Mouse (Mus musculus) heart, adult 11 months (tissue): ENCODE measurements at regions not wholly inside any gene's neighbourhood (a gene's known extent, or its start where the extent isn't known, plus 50 kb on each side); places are given as distances from the start of the nearest gene placed in this dataset.
A peak's percentile ranks its signal among the peaks of the same experiment; 100 is the strongest.

ENCODE experiments used
- DNase-seq: peaks from one replicate; pipeline ENCODE4 v3.0.0; 2022

DNA sequence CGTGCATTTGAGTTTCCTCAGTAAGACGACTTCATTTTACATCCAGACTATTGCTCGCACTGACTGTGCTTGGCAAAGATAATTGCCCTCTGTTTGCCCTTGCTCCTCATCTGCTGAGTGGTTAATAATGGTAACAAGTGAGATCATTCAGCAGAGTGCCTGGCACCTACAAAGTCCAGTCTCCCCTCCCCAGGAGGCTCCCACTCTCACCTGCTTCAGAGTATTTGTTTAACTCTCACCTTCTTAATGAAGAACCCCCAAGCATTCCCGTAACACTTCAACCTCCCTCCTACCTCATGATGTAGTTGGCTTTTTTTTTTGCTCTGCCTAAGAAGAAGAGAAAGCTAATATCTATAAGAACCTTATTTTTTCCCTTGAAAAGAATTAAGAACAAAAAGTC is 288.6 kb upstream of the Sel1l start:
- DNase-seq, result no peak

DNA sequence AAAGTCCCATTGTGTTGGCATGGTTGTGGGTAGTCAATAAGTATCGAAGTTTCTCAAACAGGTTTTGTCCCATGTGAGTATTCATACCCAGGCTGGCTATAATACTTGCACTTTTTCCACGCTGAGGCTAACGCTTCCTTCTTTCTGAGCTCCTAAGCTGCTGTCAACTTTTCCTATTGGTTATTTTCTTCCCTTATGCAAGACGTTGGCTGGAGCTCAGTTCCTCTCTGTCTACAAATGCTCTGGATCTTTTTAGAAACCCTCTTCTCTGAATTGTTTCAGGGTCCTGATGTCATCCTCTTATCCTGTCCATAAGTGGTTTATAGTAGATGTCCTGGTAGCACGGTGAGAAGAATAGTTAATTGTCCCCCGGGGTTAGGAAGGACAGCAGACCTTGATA is 278.7 kb upstream of the Sel1l start:
- no peak for DNase-seq

DNA sequence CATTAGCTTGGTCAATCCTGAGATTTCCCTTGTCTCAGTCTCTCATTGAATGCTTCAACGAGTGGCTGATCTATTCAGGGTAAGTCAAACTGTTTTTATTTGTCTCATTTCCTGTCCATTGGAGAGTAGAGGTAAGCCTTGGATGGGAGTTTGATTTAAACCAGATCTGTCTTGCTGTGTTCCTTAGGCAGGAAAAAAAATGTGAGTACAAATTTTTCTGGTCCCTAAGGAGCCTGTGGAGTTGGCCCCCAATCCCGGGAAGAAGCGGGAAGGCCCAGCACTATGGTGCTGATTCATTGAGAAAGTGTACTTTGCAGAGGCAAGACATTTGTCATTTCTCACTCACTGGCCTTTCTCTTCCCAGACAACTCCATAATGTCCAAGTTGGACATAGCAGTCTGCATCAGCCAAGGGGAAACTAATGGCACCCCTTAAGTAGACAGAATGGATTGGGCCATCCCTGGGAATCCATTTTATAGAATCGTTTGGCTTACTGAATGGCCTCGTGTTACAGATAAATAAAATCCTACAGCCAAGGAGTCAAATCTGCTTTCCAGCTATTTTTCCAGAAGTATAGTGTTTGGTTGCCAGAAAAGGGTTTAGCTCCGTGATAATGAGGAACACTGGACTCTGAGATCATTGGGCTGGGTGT is 271.3 kb upstream of the Sel1l start:
- no peak for DNase-seq

DNA sequence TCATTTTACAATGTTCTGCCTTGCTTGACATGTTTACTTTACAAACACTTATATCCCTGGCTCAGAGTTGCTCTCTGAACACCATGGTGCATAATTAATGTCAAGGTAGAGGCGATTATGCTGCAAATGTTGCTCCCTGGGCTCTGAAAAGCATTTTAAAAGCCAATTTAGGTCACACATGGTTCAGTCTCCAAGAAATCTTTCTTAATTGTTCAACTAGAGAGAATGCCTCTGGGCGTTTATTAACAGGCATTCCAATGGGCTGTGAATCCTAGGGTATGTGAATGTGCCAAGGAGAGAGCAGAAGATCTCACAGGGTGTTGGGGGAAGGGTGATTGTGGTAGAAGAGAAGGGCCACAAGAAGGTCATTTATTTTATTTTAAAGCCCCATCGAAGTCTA is 260.7 kb upstream of the Sel1l start:
- no peak for DNase-seq

DNA sequence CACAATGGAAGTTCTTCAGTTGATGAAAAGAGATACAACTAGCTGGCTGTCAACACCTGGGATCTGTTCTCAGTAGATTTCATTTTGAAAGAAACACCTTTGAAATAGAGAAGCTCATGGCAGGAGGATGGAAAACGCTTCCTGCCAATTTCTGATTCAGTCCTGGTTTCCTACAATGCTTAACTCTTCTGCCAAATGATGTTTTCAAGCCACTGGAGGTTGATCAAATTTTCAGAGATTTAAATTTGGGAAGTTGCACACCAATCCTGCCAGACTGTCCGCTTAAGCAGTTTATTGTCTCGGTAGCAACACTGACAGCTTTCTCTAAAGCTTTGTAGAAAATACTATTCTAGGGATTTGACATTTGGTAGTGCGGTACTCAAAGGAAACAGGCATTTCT is 251.1 kb upstream of the Sel1l start:
- no peak for DNase-seq

DNA sequence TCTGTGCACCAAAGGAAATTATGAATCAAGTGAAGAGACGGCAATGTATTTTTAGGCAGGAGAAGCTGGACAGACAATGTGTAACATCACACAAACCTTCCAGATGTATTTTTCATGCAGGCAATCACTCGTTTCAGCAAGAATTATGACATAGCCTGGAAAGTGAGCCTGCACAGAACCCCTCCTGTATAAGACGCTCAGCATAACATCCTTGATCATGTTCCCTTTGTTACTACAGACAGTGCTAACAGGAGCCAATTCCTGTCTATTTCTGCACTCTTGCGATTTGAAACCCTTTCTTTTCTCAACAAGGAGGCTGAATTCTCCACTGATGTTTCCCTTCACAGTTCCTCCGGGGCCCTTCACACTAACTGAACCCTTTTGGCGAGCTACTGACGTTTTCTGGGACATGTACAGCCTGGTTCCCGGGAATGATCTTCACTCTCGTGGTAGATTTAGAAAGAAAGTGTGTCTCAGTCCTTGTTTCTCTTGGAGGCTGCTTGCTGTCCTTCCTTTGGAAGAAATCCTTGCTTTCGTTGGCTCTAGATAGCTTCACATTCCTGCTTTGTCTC is 243.9 kb upstream of the Sel1l start:
- DNase-seq, result no peak

DNA sequence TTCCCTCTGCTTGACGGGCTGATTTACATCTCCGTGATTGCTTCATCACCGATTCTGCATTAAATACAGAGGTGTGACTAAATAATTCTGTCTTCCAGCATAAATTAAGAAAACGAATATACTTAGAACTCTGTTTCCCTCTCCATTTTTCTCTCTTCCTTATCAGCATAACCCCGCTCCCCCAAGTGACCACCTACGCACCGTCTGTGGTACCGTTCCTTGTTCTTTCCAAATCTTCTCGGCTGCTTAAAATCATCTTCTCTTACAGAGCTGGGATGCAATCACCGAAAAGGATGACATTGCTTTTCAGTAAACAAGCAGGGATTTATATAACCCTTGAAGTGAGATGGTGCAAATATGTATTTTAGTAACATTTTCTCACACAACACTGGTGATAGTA is 224.3 kb upstream of the Sel1l start:
- DNase-seq, result peak; percentile 21

DNA sequence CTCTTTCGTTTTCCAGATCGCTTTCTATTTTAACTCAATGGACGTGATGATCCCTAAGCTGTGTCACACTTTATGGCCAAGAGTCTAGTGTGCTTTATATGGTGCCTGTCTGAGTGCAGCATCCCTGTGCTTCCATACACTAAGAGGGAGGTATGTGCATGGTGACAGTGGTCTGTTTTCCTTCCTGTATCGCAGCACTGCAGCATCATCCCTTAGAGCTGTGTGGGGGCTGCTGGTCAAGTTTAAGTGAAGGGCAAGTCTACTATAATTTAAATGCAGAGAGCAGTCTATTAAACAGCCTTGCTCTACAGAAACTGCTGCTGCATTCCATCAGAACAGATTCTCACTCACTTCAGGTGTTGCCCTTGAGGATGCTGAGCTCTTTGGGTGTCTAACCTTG is 213.8 kb upstream of the Sel1l start:
- DNase-seq, result no peak

DNA sequence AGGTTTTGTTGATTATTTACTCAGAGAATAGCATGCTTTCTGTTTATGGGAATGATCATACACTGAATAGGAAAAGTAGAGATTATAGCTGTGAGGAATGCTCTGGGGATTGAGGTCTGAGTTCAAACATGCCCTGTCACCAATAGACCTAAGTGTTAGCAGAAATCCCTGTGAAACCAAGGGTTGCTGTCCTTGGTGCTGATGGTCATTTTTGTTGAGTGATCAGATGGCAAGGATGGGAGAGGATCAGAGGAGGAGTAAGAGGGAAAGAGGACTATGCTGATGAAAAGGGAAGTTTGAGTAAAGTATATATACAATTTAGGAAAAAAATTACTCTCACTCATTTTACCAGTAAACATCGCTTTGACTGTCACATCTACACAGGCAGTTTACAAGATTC is 191.5 kb upstream of the Sel1l start:
- no peak for DNase-seq

DNA sequence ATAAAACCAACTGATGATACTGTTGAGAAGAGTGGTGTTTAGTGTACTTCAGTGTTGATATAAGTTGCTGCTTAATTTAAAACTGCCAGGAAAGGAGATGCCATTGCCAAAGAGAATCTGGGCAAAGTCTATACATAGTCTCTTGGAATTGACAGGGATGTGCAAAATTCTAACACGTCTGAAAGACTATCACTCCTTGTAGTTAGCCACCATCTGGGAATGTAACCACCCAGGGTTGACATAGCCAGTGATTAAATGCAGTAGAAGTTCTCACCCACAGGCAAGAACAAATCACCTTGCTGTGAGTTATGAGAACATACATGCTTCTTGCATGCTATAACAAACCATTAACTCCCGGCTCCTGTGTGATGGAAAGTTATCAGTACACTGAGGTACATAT is 180.2 kb upstream of the Sel1l start:
- no peak for DNase-seq

DNA sequence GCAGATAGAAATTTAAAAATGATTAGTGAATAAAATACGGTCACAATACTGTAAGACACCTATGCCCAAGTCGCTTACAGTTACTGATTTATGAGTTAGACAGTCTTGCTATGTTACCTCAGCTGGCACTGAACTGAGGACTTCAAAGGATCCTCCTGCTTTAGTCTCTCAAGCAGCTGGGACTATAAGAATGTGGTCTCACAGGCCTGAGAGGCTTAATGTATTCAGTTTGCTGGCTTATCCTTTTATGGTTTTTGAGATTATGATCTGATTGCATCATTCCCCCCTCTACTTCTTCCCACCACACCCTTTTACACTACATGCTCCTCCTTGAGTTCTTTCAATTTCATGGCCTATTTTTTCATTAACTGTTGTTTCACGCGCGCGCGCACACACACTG is 179.4 kb upstream of the Sel1l start:
- DNase-seq, result no peak

DNA sequence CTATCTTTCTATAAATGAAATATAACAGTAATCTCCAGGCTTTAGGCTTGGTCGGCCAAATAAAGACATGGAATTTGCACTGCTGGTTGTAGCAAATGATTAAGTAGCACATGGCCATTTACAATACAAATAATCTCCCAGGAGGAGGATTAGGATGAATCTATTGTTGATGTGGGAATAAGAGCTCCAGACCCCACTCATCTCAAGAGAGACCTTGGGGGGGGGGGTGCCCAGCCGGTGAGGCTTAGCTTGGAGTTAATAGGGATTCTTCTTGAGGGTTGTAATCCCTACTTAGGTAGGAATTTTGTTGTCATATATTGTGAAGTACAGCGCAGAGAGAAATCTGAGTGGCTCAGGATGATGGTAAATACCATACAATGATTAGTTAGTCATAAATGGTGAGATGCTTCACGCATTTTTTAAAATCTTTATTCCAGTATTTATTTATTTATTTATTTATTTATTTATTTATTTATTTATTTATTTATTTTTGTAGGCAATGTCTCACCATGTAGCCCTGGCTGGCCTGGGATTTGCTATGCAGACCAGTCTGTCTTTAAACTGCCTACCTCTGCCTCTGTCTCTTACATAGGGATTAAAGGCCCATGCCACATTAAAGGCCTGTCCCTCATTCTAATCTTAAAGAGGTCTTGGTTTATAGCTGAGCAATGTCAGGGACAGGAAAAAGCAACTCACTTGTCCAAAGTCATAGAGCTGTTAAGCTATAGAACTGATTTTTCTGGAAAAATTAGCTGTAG is 175.7 kb upstream of the Sel1l start:
- DNase-seq, result no peak

DNA sequence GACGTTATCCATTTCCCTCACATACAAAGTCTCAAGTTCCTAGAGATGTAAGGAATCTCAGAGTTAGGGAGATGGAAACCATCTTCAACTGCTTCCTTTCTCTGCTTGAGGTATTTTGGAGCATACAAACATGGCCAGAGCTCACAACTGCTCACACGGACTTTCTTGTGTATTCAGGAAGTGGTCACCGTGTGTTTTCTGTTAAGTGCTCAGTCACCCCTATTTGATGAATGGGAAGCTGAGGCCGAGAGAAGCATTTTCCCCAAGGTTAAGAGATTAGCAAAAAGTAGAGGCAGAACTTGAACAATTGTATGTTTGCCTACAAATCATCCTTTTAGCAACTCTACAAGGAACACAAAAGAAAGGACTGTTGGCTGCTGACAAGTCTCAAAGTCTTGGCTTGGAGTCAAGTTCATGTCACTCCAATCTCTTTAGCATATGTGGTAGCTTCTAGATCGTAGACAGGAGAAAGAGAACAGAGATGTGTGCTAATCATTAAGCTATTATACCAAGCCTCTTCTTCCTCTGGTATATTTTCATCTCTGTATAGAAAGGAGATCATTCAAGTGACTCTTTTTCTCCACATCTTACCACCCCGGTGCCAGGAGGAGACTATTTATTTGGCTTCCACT is 170.8 kb upstream of the Sel1l start:
- no peak for DNase-seq

DNA sequence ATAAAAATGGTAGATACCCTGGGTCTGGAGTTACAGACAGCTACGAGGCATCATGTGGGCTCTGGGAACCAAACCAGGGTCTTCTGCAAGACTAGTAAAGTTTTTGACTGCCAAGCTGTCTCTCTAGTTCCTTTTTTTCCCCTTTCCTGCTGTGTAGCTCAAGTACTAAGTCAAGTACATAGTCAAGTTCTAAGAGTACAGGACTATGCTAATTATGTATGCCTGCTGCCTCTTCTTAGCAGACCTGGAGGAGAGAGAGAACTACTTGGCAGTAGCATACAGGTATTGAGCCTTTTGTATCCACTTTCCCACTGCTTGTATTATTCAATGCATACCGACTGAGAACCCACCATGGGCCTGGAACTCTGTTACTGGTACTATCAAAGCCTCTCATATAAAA is 166.4 kb upstream of the Sel1l start:
- no peak for DNase-seq

DNA sequence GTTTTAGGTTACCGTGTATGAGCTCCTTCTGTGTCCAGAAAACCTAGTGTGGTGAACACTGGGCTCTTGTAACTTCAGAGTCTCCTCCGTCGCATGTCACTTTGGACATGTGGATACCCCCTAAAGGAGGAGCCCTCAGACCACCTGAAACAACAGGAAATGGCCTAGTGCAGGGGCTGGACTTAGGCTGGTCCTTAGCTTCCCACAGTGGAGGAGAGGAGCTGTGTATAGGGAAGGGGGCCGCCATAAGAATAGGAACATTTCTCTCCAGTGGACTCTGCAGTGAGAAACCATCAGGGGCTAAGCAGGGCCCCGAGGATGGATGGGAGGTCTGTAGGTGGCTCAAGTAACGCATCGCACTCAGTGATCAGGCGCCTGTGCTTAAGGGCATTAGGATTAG is 165.0 kb upstream of the Sel1l start:
- DNase-seq, result peak; percentile 7

DNA sequence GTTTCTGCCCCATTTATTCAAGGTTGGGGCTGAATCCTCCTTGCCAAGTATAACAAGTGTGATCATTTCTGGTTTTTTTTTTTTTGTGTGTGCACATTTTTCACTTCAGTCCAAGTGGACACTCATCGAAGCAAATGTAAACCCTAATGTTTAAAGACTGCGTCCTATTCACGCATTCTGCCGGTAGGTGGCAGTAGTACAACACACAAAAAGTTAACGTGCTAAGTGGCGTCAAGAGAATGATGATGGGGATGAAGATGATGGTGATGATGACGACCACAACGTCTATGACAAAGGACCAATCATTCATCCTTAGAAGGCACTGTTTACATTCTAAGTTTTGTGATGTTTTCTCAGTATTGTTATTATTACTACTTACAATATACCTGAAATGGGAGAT is 164.3 kb upstream of the Sel1l start:
- no peak for DNase-seq

DNA sequence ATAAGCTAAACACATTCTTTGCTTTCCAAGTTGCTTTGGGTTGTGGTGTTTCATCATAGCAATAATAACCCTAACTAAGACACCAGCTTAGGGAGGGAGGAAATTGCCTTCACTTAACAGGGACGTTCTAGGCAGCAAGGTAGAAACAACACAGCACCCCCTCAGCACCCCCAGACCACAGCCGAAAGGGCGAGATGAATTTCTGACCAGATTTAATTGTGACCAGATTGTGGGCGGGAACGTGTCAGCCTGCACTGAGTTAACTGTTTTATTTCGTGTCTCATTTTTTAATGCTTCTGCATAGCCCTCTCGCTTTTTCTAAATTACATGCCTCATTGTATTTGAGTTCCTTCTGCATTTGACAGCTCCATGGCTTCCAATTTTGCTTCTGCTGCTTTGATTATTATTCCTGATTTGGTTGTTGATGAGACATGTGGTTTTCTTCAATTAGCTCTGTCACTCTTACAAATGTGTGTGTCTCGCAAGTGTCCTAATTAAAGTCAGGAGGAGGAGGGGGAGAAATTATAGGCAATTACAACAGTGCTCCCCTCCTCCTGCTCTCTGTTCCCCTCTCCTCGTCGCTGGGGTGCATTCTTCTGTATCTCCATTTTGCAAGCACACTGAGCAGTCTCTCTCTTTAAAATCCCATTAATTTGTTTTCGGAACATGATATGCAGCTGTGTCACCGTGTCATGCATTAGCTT is 155.6 kb upstream of the Sel1l start:
- DNase-seq, result no peak

DNA sequence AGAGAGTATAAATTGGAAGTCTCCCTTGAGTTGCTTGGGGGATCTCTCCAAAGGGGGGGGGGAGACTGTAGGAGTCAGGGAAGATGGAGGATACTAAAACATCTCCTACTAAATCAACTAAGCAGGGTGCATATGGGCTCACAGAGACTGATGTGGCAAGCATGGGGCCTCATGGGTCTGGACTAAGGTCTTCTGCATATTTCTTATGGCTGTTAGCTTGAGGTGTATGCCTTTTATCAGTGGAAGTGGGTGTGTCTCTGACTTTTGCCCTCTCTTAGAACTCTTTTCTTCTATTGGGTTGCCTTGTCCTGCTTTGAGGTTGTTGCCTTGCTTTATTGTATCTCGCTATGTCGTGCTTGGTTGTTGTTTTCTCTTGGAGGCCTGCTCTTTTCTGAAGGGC is 150.1 kb upstream of the Sel1l start:
- DNase-seq, result no peak

DNA sequence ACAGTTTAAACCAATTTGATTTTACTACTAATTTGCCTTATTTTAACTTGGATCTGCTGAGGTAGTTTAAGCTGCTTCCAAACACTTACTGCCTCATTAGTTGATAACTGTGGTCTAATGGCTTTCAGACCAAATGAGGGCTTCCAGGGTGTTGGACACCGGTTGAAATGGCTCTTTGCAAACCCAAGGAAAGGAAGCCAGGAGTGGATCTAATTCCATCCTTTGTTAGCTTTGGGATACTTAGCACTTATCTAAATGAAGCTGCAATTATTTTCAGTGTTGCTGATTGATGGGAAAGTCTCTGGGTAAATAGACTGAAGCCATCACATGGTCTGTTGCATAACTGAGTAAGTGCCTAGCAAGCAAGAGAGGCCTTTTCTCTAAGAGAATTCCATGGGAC is 148.4 kb upstream of the Sel1l start:
- no peak for DNase-seq

DNA sequence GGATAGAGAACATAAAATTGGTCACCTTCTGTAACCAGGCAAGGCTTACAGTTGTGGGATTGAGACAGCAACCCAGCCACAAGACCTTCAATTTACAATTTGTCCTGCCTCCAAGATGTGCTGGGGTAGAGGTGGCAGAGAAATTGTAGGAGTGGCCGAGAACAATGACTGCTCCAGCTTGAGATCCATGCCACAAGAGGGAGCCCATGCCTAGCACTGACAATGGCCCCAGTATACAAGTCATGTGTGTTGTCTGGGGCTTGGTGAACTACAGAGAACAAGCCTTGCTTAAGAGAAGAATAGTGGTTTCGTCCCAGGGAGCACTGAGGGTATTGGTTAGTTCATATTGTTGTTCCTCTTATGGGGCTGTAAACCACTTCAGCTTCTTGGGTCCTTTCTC is 146.6 kb upstream of the Sel1l start:
- no peak for DNase-seq

DNA sequence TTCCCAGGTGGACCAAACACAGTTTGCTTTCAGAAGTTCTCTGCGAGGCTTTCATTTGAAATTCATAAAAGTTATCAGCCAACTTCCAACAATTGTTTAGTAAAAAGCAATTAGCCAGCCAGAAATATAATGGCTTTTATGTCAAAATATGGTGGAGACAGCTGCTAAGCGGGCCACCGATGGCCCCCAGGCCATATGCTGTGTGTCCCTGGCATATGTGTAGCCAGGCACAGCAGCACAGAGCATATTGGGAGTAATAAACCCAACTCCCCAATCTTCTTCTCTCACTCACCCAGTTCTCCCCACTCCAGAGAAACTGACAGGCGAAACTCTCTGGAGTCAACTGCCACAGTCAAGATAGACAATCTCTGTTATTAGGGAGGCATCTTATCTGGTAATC is 137.5 kb upstream of the Sel1l start:
- DNase-seq, result no peak

DNA sequence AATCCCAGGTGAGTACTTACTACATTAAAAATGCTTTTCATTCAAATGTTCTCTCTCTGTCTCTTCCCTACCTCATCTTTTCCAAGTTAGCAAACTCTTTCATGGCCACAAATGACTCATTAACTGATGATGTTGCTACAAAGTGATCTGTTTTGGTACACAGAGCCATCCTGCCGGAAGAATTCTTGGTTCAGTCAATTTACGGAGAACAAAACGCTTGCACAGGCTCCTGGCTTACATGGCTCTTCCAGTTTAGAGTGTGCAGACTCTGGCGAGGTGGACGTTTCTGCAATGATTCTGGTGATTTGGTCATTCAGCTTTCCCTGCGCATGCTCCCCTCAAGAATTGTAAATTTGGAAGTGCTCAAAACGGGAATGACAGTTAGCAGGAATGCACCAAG is 131.4 kb upstream of the Sel1l start:
- DNase-seq, result no peak

DNA sequence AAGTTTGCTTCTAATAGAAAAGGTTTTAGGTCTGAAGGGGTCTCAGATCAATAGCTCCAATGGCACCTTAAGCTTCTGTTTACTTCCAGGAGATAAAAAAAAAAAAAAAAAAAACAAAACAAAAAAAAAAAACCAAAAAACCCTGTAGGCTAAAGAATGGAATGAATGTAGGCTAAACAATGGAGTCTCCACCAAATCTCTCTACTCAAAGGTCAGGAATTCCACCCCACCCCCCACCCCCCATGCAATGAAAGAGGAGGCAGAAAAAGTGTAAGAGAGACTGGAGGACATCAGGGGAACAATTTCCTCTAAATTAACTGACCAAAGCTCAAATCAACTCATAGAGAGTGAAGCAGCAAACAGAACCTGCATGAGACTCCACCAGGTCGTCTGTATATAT is 122.1 kb upstream of the Sel1l start:
- DNase-seq, result no peak

DNA sequence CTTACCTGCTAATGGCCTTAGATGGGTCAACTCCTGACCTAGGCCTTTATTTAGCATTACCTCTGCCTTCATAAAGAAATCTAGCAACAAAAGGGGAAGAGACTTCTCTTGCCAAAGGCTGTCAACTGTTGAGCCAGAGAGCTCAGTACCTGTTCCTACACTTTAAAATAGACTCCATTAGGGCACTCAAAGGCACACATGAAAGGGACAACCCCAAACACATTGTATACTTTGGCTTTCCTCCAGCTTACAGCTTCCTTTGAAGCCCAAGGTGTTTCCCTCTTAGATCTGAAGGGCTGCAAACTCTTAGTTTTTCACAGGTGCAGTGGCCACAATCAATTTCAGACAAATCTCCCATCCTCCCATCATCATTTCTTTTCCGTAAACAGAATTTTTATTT is 117.0 kb upstream of the Sel1l start:
- DNase-seq, result no peak
